Mouse (Mus musculus) olfactory bulb, adult 2 months (tissue): ENCODE measurements around the gene Lrrc8c.

Experiments
- CTCF ChIP-seq: fragments of 200-500 bp; IDR thresholded peaks from 2 replicates; pipeline ENCODE4 v1.5.1; 2012; ENCODE audit warnings: low read depth, mild to moderate bottlenecking, low read length, moderate library complexity; ENCODE audit not compliant: insufficient read depth
- POLR2A ChIP-seq: fragments of 200-500 bp; IDR thresholded peaks from 2 replicates; pipeline ENCODE4 v1.6.1; 2012; ENCODE audit warnings: mild to moderate bottlenecking, low read depth, low read length, moderate library complexity; ENCODE audit not compliant: insufficient read depth

DNA sequence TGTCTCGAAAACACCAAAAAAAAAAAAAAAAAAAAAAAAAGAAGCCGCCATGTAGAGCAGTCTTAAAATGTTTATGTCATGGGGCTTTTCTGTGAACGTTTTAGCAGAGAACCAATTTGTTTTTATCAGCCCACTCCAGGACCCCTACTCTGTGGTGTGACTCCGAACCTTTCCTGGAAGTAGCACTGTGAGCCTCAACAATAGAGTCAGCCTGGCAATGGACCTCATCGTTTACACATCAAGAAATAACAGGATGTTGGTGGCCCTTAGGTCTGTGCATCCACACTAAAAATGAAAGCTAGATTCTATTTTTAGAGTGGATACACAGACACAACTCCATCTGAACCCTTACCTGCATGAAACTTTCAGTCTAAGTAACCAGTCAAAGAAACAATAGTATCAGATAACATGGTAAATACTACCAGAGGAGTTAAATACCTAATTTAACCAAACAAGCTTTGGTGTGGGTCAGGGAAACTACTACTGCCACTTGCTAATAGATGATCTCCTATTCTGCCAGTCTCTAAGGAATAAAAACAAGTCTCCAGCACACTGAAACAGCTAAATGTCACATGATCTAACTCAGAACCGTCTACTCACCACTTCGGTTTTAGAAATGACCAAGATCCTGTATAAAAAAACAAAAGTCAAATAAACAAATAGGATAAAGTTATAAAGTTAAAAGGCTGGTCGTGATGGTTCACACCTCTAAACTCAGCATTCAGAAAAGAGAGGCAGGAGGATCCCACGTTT lies 95.7 kb downstream of the Lrrc8c start:
- TF ChIP-seq CTCF (no peak), POLR2A (no peak)
